Mouse (Mus musculus) brain, embryonic 14.5 days (tissue): Measurements from ENCODE around the gene Cpne7.

Source experiments
- CTCF ChIP-seq: fragments of 200-500 bp; IDR thresholded peaks from 2 replicates; pipeline ENCODE4 v1.5.1; 2012; ENCODE audit warnings: inconsistent platforms, mild to moderate bottlenecking, moderate library complexity, borderline replicate concordance; ENCODE audit not compliant: insufficient read depth, insufficient read length; ENCODE audit errors: extremely low read depth
- POLR2A ChIP-seq: fragments of 200-500 bp; IDR thresholded peaks from 2 replicates; pipeline ENCODE4 v1.6.1; 2012; ENCODE audit warnings: mild to moderate bottlenecking, inconsistent platforms, borderline replicate concordance; ENCODE audit not compliant: poor library complexity, insufficient read depth, insufficient read length, severe bottlenecking; ENCODE audit errors: extremely low read depth

- TF ChIP-seq CTCF (no peak), POLR2A (no peak)
These were observed 4.3 kb upstream of the Cpne7 start for GRCm38 (mm10) chr8:123112892-123113291.
